Mouse (Mus musculus) hindbrain, embryonic 10.5 days (tissue): ENCODE data around the gene Olfr665. TPM values are rescaled to one million over a fixed set of nuclear protein-coding genes. Genes with fewer than 3 reads are reported as not detected.

Experiments
- polyA plus RNA-seq: library from polyadenylated mRNA; unstranded; fragments of >200 nt; fragmentation: Nextera tagmentation; extraction: Ambion mirVana; gene quantifications from 2 replicates; pipeline ENCODE4 v1.2.1, GENCODE M21; 2016

The Olfr665 gene
- polyA plus RNA-seq, 1 experiment from 2014 or later = not detected

Other genes starting within 250 kb of the Olfr665 start
- gene Olfr658, start 230.7 kb upstream of the Olfr665 start, polyA plus RNA-seq = 0.08 TPM in 1 of 2 replicates, not detected in the other
- gene Olfr659, start 211.3 kb upstream of the Olfr665 start, polyA plus RNA-seq = not detected in 2 replicates
- not detected in 2 replicates for gene Olfr661, start 191.5 kb upstream of the Olfr665 start, polyA plus RNA-seq
- not detected in 2 replicates for gene Usp17le, start 100.6 kb upstream of the Olfr665 start, polyA plus RNA-seq
- gene Usp17lb, start 35.4 kb upstream of the Olfr665 start, polyA plus RNA-seq = not detected in 2 replicates
- gene Usp17la, start 21.0 kb upstream of the Olfr665 start, polyA plus RNA-seq = not detected in 2 replicates
- not detected in 2 replicates for gene Olfr666, start 17.9 kb downstream of the Olfr665 start, polyA plus RNA-seq
- not detected in 2 replicates for gene Olfr667, start 43.5 kb downstream of the Olfr665 start, polyA plus RNA-seq
- not detected in 2 replicates for gene Olfr668, start 50.0 kb downstream of the Olfr665 start, polyA plus RNA-seq
- not detected in 2 replicates for gene Olfr669, start 56.2 kb downstream of the Olfr665 start, polyA plus RNA-seq
- not detected in 2 replicates for gene Olfr670, start 84.6 kb downstream of the Olfr665 start, polyA plus RNA-seq
- gene Olfr671, start 101.1 kb downstream of the Olfr665 start, polyA plus RNA-seq = not detected in 2 replicates
- gene Olfr672, start 124.0 kb downstream of the Olfr665 start, polyA plus RNA-seq = not detected in 2 replicates
- gene Olfr675, start 150.4 kb downstream of the Olfr665 start, polyA plus RNA-seq = not detected in 2 replicates
- not detected in 2 replicates for gene Olfr676, start 154.7 kb downstream of the Olfr665 start, polyA plus RNA-seq
- gene Olfr677, start 173.3 kb downstream of the Olfr665 start, polyA plus RNA-seq = not detected in 2 replicates
- gene Olfr678, start 186.4 kb downstream of the Olfr665 start, polyA plus RNA-seq = not detected in 2 replicates
- gene Olfr679, start 203.2 kb downstream of the Olfr665 start, polyA plus RNA-seq = not detected in 2 replicates
- not detected in 2 replicates for gene Olfr680-ps1, start 214.8 kb downstream of the Olfr665 start, polyA plus RNA-seq
- gene Olfr681, start 238.8 kb downstream of the Olfr665 start, polyA plus RNA-seq = not detected in 2 replicates